In genomic region chr2:103941085-103941484, GRCm38 (mm10) we compare ENCODE assay signal across 28 mouse cellular contexts.
"Had no signal": no experiment of that assay in that cellular context is flagged by ENCODE, and none has a peak within 500 bp of the region (broad histone marks: within the 10 kb centered on the region; RNA-seq: fewer than 3 reads in every experiment).

No protein-coding gene starts in this region.

- H3K9me3 ChIP-seq: embryonic facial prominence, embryonic 10.5 days; embryonic facial prominence, embryonic 12.5 days; embryonic facial prominence, embryonic 13.5 days; embryonic facial prominence, embryonic 15.5 days; forebrain, embryonic 10.5 days; forebrain, embryonic 12.5 days; forebrain, embryonic 13.5 days; forebrain, embryonic 15.5 days had no signal

- H3K27me3 ChIP-seq: embryonic facial prominence, embryonic 12.5 days; embryonic facial prominence, embryonic 13.5 days; embryonic facial prominence, embryonic 15.5 days; forebrain, embryonic 13.5 days; forebrain, embryonic 15.5 days had no signal

- H3K4me3 ChIP-seq: embryonic facial prominence, embryonic 10.5 days; embryonic facial prominence, embryonic 12.5 days; embryonic facial prominence, embryonic 13.5 days; embryonic facial prominence, embryonic 15.5 days; erythroblast, embryonic 14.5 days; forebrain, embryonic 10.5 days; forebrain, embryonic 12.5 days; forebrain, embryonic 13.5 days; forebrain, embryonic 15.5 days; gastrocnemius, adult 2 months; heart, adult 2 months had no signal

- H3K4me1 ChIP-seq: embryonic facial prominence, embryonic 12.5 days; embryonic facial prominence, embryonic 13.5 days; embryonic facial prominence, embryonic 15.5 days; forebrain, embryonic 13.5 days; forebrain, embryonic 15.5 days had no signal

- H3K9ac ChIP-seq: embryonic facial prominence, embryonic 12.5 days; embryonic facial prominence, embryonic 13.5 days; embryonic facial prominence, embryonic 15.5 days; forebrain, embryonic 12.5 days; forebrain, embryonic 13.5 days; forebrain, embryonic 15.5 days; forebrain, postnatal 0 days had no signal

- H3K27ac ChIP-seq: embryonic facial prominence, embryonic 10.5 days; embryonic facial prominence, embryonic 12.5 days; embryonic facial prominence, embryonic 13.5 days; embryonic facial prominence, embryonic 15.5 days; forebrain, embryonic 10.5 days; forebrain, embryonic 12.5 days; forebrain, embryonic 13.5 days; forebrain, embryonic 15.5 days; gastrocnemius, adult 2 months; heart, adult 2 months had no signal

- H3K36me3 ChIP-seq: embryonic facial prominence, embryonic 10.5 days; embryonic facial prominence, embryonic 12.5 days; embryonic facial prominence, embryonic 13.5 days; embryonic facial prominence, embryonic 15.5 days; forebrain, embryonic 10.5 days; forebrain, embryonic 12.5 days; forebrain, embryonic 15.5 days had no signal

- ATAC-seq: forebrain, embryonic 13.5 days; forebrain, embryonic 14.5 days; forebrain, embryonic 15.5 days; forebrain, embryonic 16.5 days; forebrain, postnatal 0 days had no signal

- H3K4me2 ChIP-seq: embryonic facial prominence, embryonic 12.5 days; embryonic facial prominence, embryonic 13.5 days; embryonic facial prominence, embryonic 15.5 days; forebrain, embryonic 12.5 days; forebrain, embryonic 13.5 days; forebrain, embryonic 15.5 days had no signal

- DNase-seq: cerebellum, adult 8-10 months; cerebellum, adult 9-10 months; cerebellum, adult 9-11 months; cerebellum, postnatal 10 days; cerebellum, postnatal 14 days; cerebellum, postnatal 25 days; cerebellum, postnatal 36 days; embryo, embryonic 11 days; forebrain, postnatal 0 days; gastrocnemius, adult 2 months; gastrocnemius, postnatal 10 days; gastrocnemius, postnatal 14 days; gastrocnemius, postnatal 25 days; gastrocnemius, postnatal 36 days; heart, adult 11 months; heart, adult 18-20 months; heart, adult 2 months had no signal
